Mouse (Mus musculus) midbrain, embryonic 15.5 days (tissue): ENCODE measurements at regions not wholly inside any gene's neighbourhood (a gene's known extent, or its start where the extent isn't known, plus 50 kb on each side); places are given as distances from the start of the nearest gene placed in this dataset.
A peak's percentile ranks its signal among the peaks of the same experiment; 100 is the strongest.

ENCODE experiments used
- ATAC-seq: fragments of 200-750 bp; cut with Nextera tagmentation; replicated peaks from 2 replicates; pipeline ENCODE4 v1.8.0; 2017; ENCODE audit warnings: moderate TSS enrichment
- H3K27ac ChIP-seq: fragments of 300-500 bp; sonication (generic); 2 replicates; pipeline ENCODE4 v1.5.1; 2015; ENCODE audit warnings: mild to moderate bottlenecking, inconsistent platforms
- H3K27me3 ChIP-seq: fragments of 300-500 bp; sonication (generic); replicated peaks from 2 replicates; pipeline ENCODE4 v1.6.1; 2015; ENCODE audit warnings: inconsistent platforms
- H3K36me3 ChIP-seq: fragments of 300-500 bp; sonication (generic); replicated peaks from 2 replicates; pipeline ENCODE4 v1.6.1; 2015; ENCODE audit warnings: inconsistent platforms
- H3K4me1 ChIP-seq: fragments of 300-500 bp; sonication (generic); 2 replicates; pipeline ENCODE4 v1.6.1; 2015; ENCODE audit warnings: inconsistent platforms
- H3K4me2 ChIP-seq: fragments of 300-500 bp; sonication (generic); 2 replicates; pipeline ENCODE4 v1.6.1; 2015; ENCODE audit warnings: inconsistent platforms, mild to moderate bottlenecking, moderate library complexity
- H3K4me3 ChIP-seq: fragments of 300-500 bp; sonication (generic); 2 replicates; pipeline ENCODE4 v1.5.1; 2015; ENCODE audit warnings: mild to moderate bottlenecking, inconsistent platforms
- H3K9ac ChIP-seq: fragments of 300-500 bp; sonication (generic); 2 replicates; pipeline ENCODE4 v1.6.1; 2015; ENCODE audit warnings: mild to moderate bottlenecking, inconsistent platforms
- H3K9me3 ChIP-seq: fragments of 300-500 bp; sonication (generic); 2 replicates; pipeline ENCODE4 v1.6.1; 2016; ENCODE audit warnings: inconsistent platforms
- WGBS: fragments of 180-500 bp; shearing (Covaris S2); methylation state at CpG from one replicate; pipeline ENCODE4 v1.1.7; 2015; ENCODE audit warnings: mixed read lengths; 5-methylcytosine and 5-hydroxymethylcytosine counted together

GRCm38 (mm10) chr4:89486963-89487362, 176.1 kb upstream of the Cdkn2b start:
- Histone ChIP-seq H3K4me1 (no peaks in the 10 kb centered on the region), H3K9me3 (no peaks in the 10 kb centered on the region), H3K27me3 (no peaks in the 10 kb centered on the region), H3K4me2 (no peak overlapping the region), H3K4me3 (no peak overlapping the region), H3K36me3 (no peaks in the 10 kb centered on the region), H3K27ac (no peak overlapping the region), H3K9ac (no peak overlapping the region)
- ATAC-seq = no peak
- WGBS = 79% methylated on average over 4 of the region's 4 CpGs

- no peak overlapping the region for H3K4me3 ChIP-seq
- 61% methylated on average over 11 of the region's 11 CpGs for WGBS
- H3K27ac ChIP-seq = no peak overlapping the region
- no peak for ATAC-seq
- no peaks in the 10 kb centered on the region for H3K9me3 ChIP-seq
- H3K4me2 ChIP-seq = no peak overlapping the region
- no peaks in the 10 kb centered on the region for H3K4me1 ChIP-seq
- H3K9ac ChIP-seq = no peak overlapping the region
- H3K36me3 ChIP-seq = no peaks in the 10 kb centered on the region
- H3K27me3 ChIP-seq = no peaks in the 10 kb centered on the region
Measured at GRCm38 (mm10) chr4:89485981-89486531, 175.2 kb upstream of the Cdkn2b start.

GRCm38 (mm10) chr4:89478646-89479237, 167.9 kb upstream of the Cdkn2b start:
- no peak for ATAC-seq
- WGBS = 85% methylated on average over 12 of the region's 12 CpGs
- no peaks in the 10 kb centered on the region for H3K36me3 ChIP-seq

GRCm38 (mm10) chr4:89475848-89476247, 165.0 kb upstream of the Cdkn2b start:
- Histone ChIP-seq H3K27ac (no peak overlapping the region), H3K4me3 (no peak overlapping the region), H3K4me1 (no peaks in the 10 kb centered on the region), H3K4me2 (no peak overlapping the region), H3K9me3 (no peaks in the 10 kb centered on the region), H3K9ac (no peak overlapping the region), H3K36me3 (no peaks in the 10 kb centered on the region), H3K27me3 (no peaks in the 10 kb centered on the region)
- 75% methylated on average over 3 of the region's 3 CpGs for WGBS
- ATAC-seq = no peak

More at GRCm38 (mm10) chr4:89478646-89479237, 167.9 kb upstream of the Cdkn2b start:
- Histone ChIP-seq H3K27ac (no peak overlapping the region), H3K9me3 (no peaks in the 10 kb centered on the region), H3K27me3 (no peaks in the 10 kb centered on the region), H3K9ac (no peak overlapping the region), H3K4me3 (no peak overlapping the region), H3K4me1 (no peaks in the 10 kb centered on the region), H3K4me2 (no peak overlapping the region)

- no peak for ATAC-seq
- Histone ChIP-seq H3K4me3 (no peak overlapping the region), H3K4me1 (peaks cover 1% of the 10 kb centered on the region; the same call in 1 of the 2 replicates), H3K4me2 (no peak overlapping the region), H3K9ac (no peak overlapping the region), H3K36me3 (no peaks in the 10 kb centered on the region), H3K27ac (no peak overlapping the region), H3K27me3 (no peaks in the 10 kb centered on the region), H3K9me3 (no peaks in the 10 kb centered on the region)
- WGBS = 78% methylated on average over 7 of the region's 7 CpGs
Measured at GRCm38 (mm10) chr4:89474836-89475541, 164.2 kb upstream of the Cdkn2b start.

GRCm38 (mm10) chr4:89471426-89471825, 160.6 kb upstream of the Cdkn2b start:
- Histone ChIP-seq H3K4me1 (peaks cover 4% of the 10 kb centered on the region; the same call in 1 of the 2 replicates), H3K27me3 (no peaks in the 10 kb centered on the region), H3K9ac (no peak overlapping the region), H3K27ac (no peak overlapping the region), H3K4me2 (no peak overlapping the region), H3K4me3 (no peak overlapping the region), H3K9me3 (no peaks in the 10 kb centered on the region), H3K36me3 (no peaks in the 10 kb centered on the region)
- 100% methylated on average over 1 of the region's 1 CpGs for WGBS
- no peak for ATAC-seq

- Histone ChIP-seq H3K4me3 (no peak overlapping the region), H3K4me1 (peaks cover 4% of the 10 kb centered on the region; the same call in 1 of the 2 replicates), H3K27me3 (no peaks in the 10 kb centered on the region), H3K36me3 (no peaks in the 10 kb centered on the region), H3K9ac (no peak overlapping the region), H3K27ac (no peak overlapping the region), H3K9me3 (no peaks in the 10 kb centered on the region), H3K4me2 (no peak overlapping the region)
- ATAC-seq = no peak
- 60% methylated on average over 2 of the region's 2 CpGs for WGBS
Measured at GRCm38 (mm10) chr4:89470756-89471155, 159.9 kb upstream of the Cdkn2b start.

GRCm38 (mm10) chr4:89469883-89470282, 159.0 kb upstream of the Cdkn2b start:
- H3K9me3 ChIP-seq = no peaks in the 10 kb centered on the region
- peaks cover 4% of the 10 kb centered on the region; the same call in 1 of the 2 replicates for H3K4me1 ChIP-seq
- H3K4me3 ChIP-seq = no peak overlapping the region
- no peak overlapping the region for H3K9ac ChIP-seq
- 0 out of 2 replicates have a peak, but pooled peaks have one; percentile 45 for ATAC-seq
- H3K36me3 ChIP-seq = no peaks in the 10 kb centered on the region
- no peak overlapping the region for H3K27ac ChIP-seq
- 15% methylated on average over 8 of the region's 8 CpGs for WGBS
- no peak overlapping the region for H3K4me2 ChIP-seq
- no peaks in the 10 kb centered on the region for H3K27me3 ChIP-seq

- no peak for ATAC-seq
- Histone ChIP-seq H3K4me1 (peaks cover 4% of the 10 kb centered on the region; the same call in 1 of the 2 replicates), H3K4me3 (no peak overlapping the region), H3K27ac (no peak overlapping the region), H3K9me3 (no peaks in the 10 kb centered on the region), H3K4me2 (no peak overlapping the region), H3K27me3 (no peaks in the 10 kb centered on the region), H3K9ac (no peak overlapping the region), H3K36me3 (no peaks in the 10 kb centered on the region)
- 71% methylated on average over 3 of the region's 3 CpGs for WGBS
Measured at GRCm38 (mm10) chr4:89469406-89469805, 158.6 kb upstream of the Cdkn2b start.

- H3K27me3 ChIP-seq = no peaks in the 10 kb centered on the region
- WGBS = 91% methylated on average over 3 of the region's 3 CpGs
- H3K36me3 ChIP-seq = no peaks in the 10 kb centered on the region
- no peak overlapping the region for H3K4me3 ChIP-seq
- H3K27ac ChIP-seq = no peak overlapping the region
- peaks cover 4% of the 10 kb centered on the region; the same call in 1 of the 2 replicates for H3K4me1 ChIP-seq
- H3K4me2 ChIP-seq = no peak overlapping the region
- H3K9me3 ChIP-seq = no peaks in the 10 kb centered on the region
- ATAC-seq = no peak
- H3K9ac ChIP-seq = no peak overlapping the region
Measured at GRCm38 (mm10) chr4:89466766-89467165, 155.9 kb upstream of the Cdkn2b start.

- 87% methylated on average over 4 of the region's 4 CpGs for WGBS
- no peaks in the 10 kb centered on the region for H3K36me3 ChIP-seq
- no peak for ATAC-seq
- H3K27ac ChIP-seq = no peak overlapping the region
- H3K4me3 ChIP-seq = no peak overlapping the region
- H3K4me2 ChIP-seq = no peak overlapping the region
- H3K27me3 ChIP-seq = no peaks in the 10 kb centered on the region
- H3K9ac ChIP-seq = no peak overlapping the region
- no peaks in the 10 kb centered on the region for H3K4me1 ChIP-seq
- H3K9me3 ChIP-seq = no peaks in the 10 kb centered on the region
Measured at GRCm38 (mm10) chr4:89463121-89463520, 152.3 kb upstream of the Cdkn2b start.

GRCm38 (mm10) chr4:89460170-89460762, 149.4 kb upstream of the Cdkn2b start:
- H3K4me2 ChIP-seq = no peak overlapping the region
- ATAC-seq = no peak
- H3K36me3 ChIP-seq = no peaks in the 10 kb centered on the region
- no peak overlapping the region for H3K9ac ChIP-seq
- H3K27ac ChIP-seq = no peak overlapping the region
- H3K4me3 ChIP-seq = no peak overlapping the region
- no peaks in the 10 kb centered on the region for H3K27me3 ChIP-seq
- 89% methylated on average over 7 of the region's 7 CpGs for WGBS
- no peaks in the 10 kb centered on the region for H3K9me3 ChIP-seq
- H3K4me1 ChIP-seq = no peaks in the 10 kb centered on the region
